Mouse (Mus musculus) liver, embryonic 14.5 days (tissue): ENCODE data around the gene Cyth1.

Experiments used
- CTCF ChIP-seq: IDR thresholded peaks from 2 replicates; pipeline ENCODE4 v1.5.1; 2016; ENCODE audit warnings: antibody characterized with exemption, low read depth, control low read depth
- EP300 ChIP-seq: IDR thresholded peaks from 2 replicates; pipeline ENCODE4 v1.6.1; 2016; ENCODE audit warnings: antibody characterized with exemption, low read depth

DNA sequence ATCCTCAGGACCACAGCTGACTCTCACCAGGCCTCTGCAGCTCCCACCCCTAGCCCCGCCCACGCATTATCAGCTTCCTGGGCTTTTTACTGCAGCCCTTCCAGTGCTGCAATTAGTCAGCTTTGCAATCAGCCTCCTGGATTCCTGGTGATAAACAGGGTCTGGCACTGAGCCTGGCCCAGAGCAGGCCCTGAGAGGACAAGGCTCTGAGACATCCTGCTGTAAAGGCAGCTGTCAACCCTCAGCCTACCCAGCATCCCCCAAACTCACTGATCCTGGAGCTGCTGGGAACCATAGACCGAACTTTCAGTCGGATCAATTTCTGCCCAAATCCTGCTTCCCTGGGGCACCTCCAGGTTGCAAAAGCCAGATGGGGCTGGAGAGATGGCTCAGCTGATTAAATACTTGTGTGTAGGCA is 114.6 kb downstream of the Cyth1 start:
- TF ChIP-seq CTCF (no peak), EP300 (no peak)
